Mouse (Mus musculus) CH12.LX (cell line): Measurements from ENCODE around the gene Camkmt. TPM values are rescaled to one million over a fixed set of nuclear protein-coding genes. Genes with fewer than 3 reads are reported as not detected.
A peak's percentile ranks its signal among the peaks of the same experiment; 100 is the strongest.

ENCODE experiments used
- DNase-seq: peaks from one replicate; pipeline ENCODE4 v3.0.0-alpha.2; 2013; ENCODE audit errors: extremely low read depth
- H3K27ac ChIP-seq: 2 replicates; pipeline ENCODE4 v1.5.1; 2012; ENCODE audit warnings: low read depth, mild to moderate bottlenecking, control low read depth, moderate library complexity; ENCODE audit not compliant: insufficient read depth
- H3K27me3 ChIP-seq: replicated peaks from 2 replicates; pipeline ENCODE3; 2012; ENCODE audit warnings: inconsistent platforms
- H3K36me3 ChIP-seq, 2 experiments: replicated peaks in 1 of 2; 2 replicates each; pipeline versions ENCODE3 to v1.6.1; 2012; ENCODE audit warnings: inconsistent platforms in 1 of 2, low read length in 1 of 2, mild to moderate bottlenecking in 1 of 2, mixed read lengths in 1 of 2, moderate library complexity in 1 of 2; ENCODE audit not compliant: control insufficient read depth in 1 of 2, insufficient read depth in 1 of 2
- H3K4me1 ChIP-seq, 2 experiments: 2 replicates each; pipeline ENCODE4 v1.6.1; 2012; ENCODE audit warnings: inconsistent platforms in 1 of 2, moderate library complexity in 1 of 2; ENCODE audit not compliant: insufficient read depth in 2 of 2, control insufficient read depth in 1 of 2
- H3K4me2 ChIP-seq: 2 replicates; pipeline ENCODE4 v1.6.1; 2012; ENCODE audit warnings: low read depth, mild to moderate bottlenecking, control low read depth; ENCODE audit not compliant: poor library complexity, insufficient read depth, severe bottlenecking
- H3K4me3 ChIP-seq, 3 experiments: fragments of 150-350 bp in 1 of 3; sonication (generic) in 1 of 3; replicated peaks in 1 of 3; 2 replicates each; pipeline versions ENCODE3 to v1.5.1; 2011 to 2012; ENCODE audit warnings: low read depth in 2 of 3, low read length in 2 of 3, mild to moderate bottlenecking in 2 of 3, moderate library complexity in 2 of 3, control low read depth in 1 of 3, improper control_type of control experiment in 1 of 3, inconsistent platforms in 1 of 3, mixed read lengths in 1 of 3; ENCODE audit not compliant: poor library complexity in 1 of 3
- H3K79me2 ChIP-seq: replicated peaks from 2 replicates; pipeline ENCODE4 v1.6.1; 2012; ENCODE audit warnings: mild to moderate bottlenecking, moderate library complexity; ENCODE audit not compliant: control insufficient read depth, poor library complexity, insufficient read depth, severe bottlenecking; ENCODE audit errors: extremely low read depth
- H3K9ac ChIP-seq: 2 replicates; pipeline ENCODE4 v1.6.1; 2012; ENCODE audit warnings: low read depth, mild to moderate bottlenecking, control low read depth, moderate library complexity; ENCODE audit not compliant: insufficient read depth
- H3K9me3 ChIP-seq: replicated peaks from 2 replicates; pipeline ENCODE3; 2012; ENCODE audit warnings: low read length, inconsistent platforms, mixed read lengths
- CHD1 ChIP-seq: IDR thresholded peaks from 2 replicates; pipeline ENCODE4 v1.6.1; 2012; ENCODE audit warnings: low read depth, low read length, improper control_type of control experiment, inconsistent platforms
- CHD2 ChIP-seq: IDR thresholded peaks from 2 replicates; pipeline ENCODE4 v1.6.1; 2011; ENCODE audit warnings: low read length, improper control_type of control experiment
- CTCF ChIP-seq, 2 experiments: IDR thresholded peaks in 1 of 2; conservative IDR thresholded peaks in 1 of 2; 2 replicates each; pipeline ENCODE4 v1.5.1; 2011 to 2012; ENCODE audit warnings: low read depth in 2 of 2, low read length in 2 of 2, improper control_type of control experiment in 1 of 2, inconsistent platforms in 1 of 2, mild to moderate bottlenecking in 1 of 2, moderate library complexity in 1 of 2
- E2F4 ChIP-seq: IDR thresholded peaks from 2 replicates; pipeline ENCODE4 v1.6.1; 2011; ENCODE audit warnings: low read depth, low read length, improper control_type of control experiment; ENCODE audit not compliant: insufficient replicate concordance
- ELF1 ChIP-seq: IDR thresholded peaks from 2 replicates; pipeline ENCODE4 v1.6.1; 2014; ENCODE audit warnings: low read depth, mild to moderate bottlenecking, inconsistent platforms, low read length, improper control_type of control experiment
- EP300 ChIP-seq: IDR thresholded peaks from 2 replicates; pipeline ENCODE4 v1.6.1; 2011; ENCODE audit warnings: low read length, improper control_type of control experiment
- ETS1 ChIP-seq: conservative IDR thresholded peaks from 2 replicates; pipeline ENCODE4 v1.6.1; 2012; ENCODE audit warnings: low read depth, mild to moderate bottlenecking, inconsistent platforms, low read length, improper control_type of control experiment, moderate library complexity
- HCFC1 ChIP-seq: IDR thresholded peaks from 2 replicates; pipeline ENCODE4 v1.6.1; 2012; ENCODE audit warnings: low read depth, mild to moderate bottlenecking, inconsistent platforms, low read length, improper control_type of control experiment
- JUN ChIP-seq: IDR thresholded peaks from 2 replicates; pipeline ENCODE4 v1.6.1; 2011; ENCODE audit warnings: low read depth, mild to moderate bottlenecking, low read length, improper control_type of control experiment, moderate library complexity; ENCODE audit not compliant: insufficient read depth
- KAT2A ChIP-seq: IDR thresholded peaks from 2 replicates; pipeline ENCODE4 v1.6.1; 2012; ENCODE audit warnings: low read length, improper control_type of control experiment, inconsistent platforms; ENCODE audit not compliant: insufficient replicate concordance
- MAZ ChIP-seq: IDR thresholded peaks from 2 replicates; pipeline ENCODE4 v1.6.1; 2012; ENCODE audit warnings: low read depth, mild to moderate bottlenecking, inconsistent platforms, low read length, improper control_type of control experiment, moderate library complexity
- MEF2A ChIP-seq: IDR thresholded peaks from 2 replicates; pipeline ENCODE4 v1.6.1; 2014; ENCODE audit warnings: low read depth, mild to moderate bottlenecking, inconsistent platforms, low read length, improper control_type of control experiment, borderline replicate concordance
- MXI1 ChIP-seq: IDR thresholded peaks from 2 replicates; pipeline ENCODE4 v1.6.1; 2011; ENCODE audit warnings: mild to moderate bottlenecking, low read depth, low read length, improper control_type of control experiment
- MYC ChIP-seq: IDR thresholded peaks from 2 replicates; pipeline ENCODE4 v1.6.1; 2011; ENCODE audit warnings: low read depth, mild to moderate bottlenecking, improper control_type of control experiment, low read length
- NELFE ChIP-seq: IDR thresholded peaks from 2 replicates; pipeline ENCODE4 v1.6.1; 2011; ENCODE audit warnings: low read depth, low read length, improper control_type of control experiment
- PAX5 ChIP-seq: IDR thresholded peaks from 2 replicates; pipeline ENCODE4 v1.6.1; 2012; ENCODE audit warnings: low read length, inconsistent platforms, mixed read lengths
- POLR2A ChIP-seq: IDR thresholded peaks from 2 replicates; pipeline ENCODE4 v1.6.1; 2011; ENCODE audit warnings: low read depth, mild to moderate bottlenecking, improper control_type of control experiment, low read length
- RAD21 ChIP-seq: IDR thresholded peaks from 2 replicates; pipeline ENCODE4 v1.6.1; 2011; ENCODE audit warnings: low read depth, mild to moderate bottlenecking, low read length, improper control_type of control experiment, moderate library complexity
- SMC3 ChIP-seq: IDR thresholded peaks from 2 replicates; pipeline ENCODE4 v1.6.1; 2011; ENCODE audit warnings: low read depth, low read length, improper control_type of control experiment
- TBP ChIP-seq: conservative IDR thresholded peaks from 2 replicates; pipeline ENCODE4 v1.6.1; 2011; ENCODE audit warnings: low read depth, low read length, improper control_type of control experiment
- ZKSCAN1 ChIP-seq: IDR thresholded peaks from 2 replicates; pipeline ENCODE4 v1.6.1; 2012; ENCODE audit warnings: low read depth, inconsistent platforms, low read length, improper control_type of control experiment, borderline replicate concordance
- ZMIZ1 ChIP-seq: IDR thresholded peaks from 2 replicates; pipeline ENCODE4 v1.6.1; 2012; ENCODE audit warnings: low read depth, mild to moderate bottlenecking, inconsistent platforms, low read length, improper control_type of control experiment
- dilution Hi-C: fragments of 300-500 bp; cut with MboI; formaldehyde crosslinking; loops from 2 replicates; pipeline ENCODE4 v1.14.3; 2020; ENCODE audit warnings: low sequenced_read_pairs; ENCODE audit not compliant: extremely low pct_unique_long_range_greater_than_20kb, extremely low pct_ligation_motif_present
- in situ Hi-C: fragments of 300-500 bp; cut with MboI; formaldehyde crosslinking; loops from 3 replicates; pipeline ENCODE4 v1.14.3; 2019; ENCODE audit warnings: low sequenced_read_pairs, low pct_ligation_motif_present, low pct_unique_long_range_greater_than_20kb, mixed read lengths
- polyA plus RNA-seq: library from polyadenylated mRNA; unstranded; fragments of >175 nt; gene quantifications from 2 replicates; pipeline ENCODE4 v1.2.1, GENCODE M21; 2012; ENCODE audit warnings: low read depth; ENCODE audit not compliant: insufficient read length
- total RNA-seq, 2 experiments: library from RNA; depleted of rRNA; stranded (reverse); fragments of 300-350 nt in 1 of 2; fragments of >200 nt in 1 of 2; gene quantifications; 2 replicates each; pipeline ENCODE4 v1.2.3; 2012 to 2014

Gene Camkmt
- total and polyA plus RNA-seq, 3 experiments: 1.5 to 4.4 (median 1.8) TPM

GRCm38 (mm10) chr17:85189227-85190127 is 99.1 kb downstream of the Camkmt start (continued):
- TF ChIP-seq NELFE: peak; percentile 52; the same call in 1 of the 2 replicates
- no peak for TF ChIP-seq CHD2
- no peak for TF ChIP-seq EP300
- TF ChIP-seq MXI1: no peak
- no peak for TF ChIP-seq ETS1
- no peak for TF ChIP-seq MAZ
- no peak for TF ChIP-seq ZKSCAN1
- 0 out of 2 replicates have a peak, but pooled peaks have one; percentile 36 for TF ChIP-seq MEF2A
- TF ChIP-seq POLR2A: no peak
- peak; percentile 73 to 99; a peak in 3 of 4 replicates for TF ChIP-seq CTCF (conservative IDR thresholded peaks at IDR 0.05 in 1 of 2, IDR thresholded peaks at IDR 0.05 in 1 of 2; ENCODE audit: low read depth in 2 of 2, low read length in 2 of 2)
- no peak for TF ChIP-seq TBP
- TF ChIP-seq PAX5: no peak
- no peak for TF ChIP-seq ZMIZ1
- no peak for TF ChIP-seq E2F4

GRCm38 (mm10) chr17:85190128-85190435 is 99.7 kb downstream of the Camkmt start:
- H3K79me2 ChIP-seq: no peaks in the 10 kb centered on the region
- H3K4me2 ChIP-seq: peak overlapping the region; percentile 56; the same call in 1 of the 2 replicates
- no peak overlapping the region for H3K27ac ChIP-seq
- H3K4me3 ChIP-seq: no peak overlapping the region
- in situ Hi-C loops: loop anchor here (10.0 kb wide), 1 partner anchor 355 kb away; no protein-coding TSS in a partner anchor
- DNase-seq: no peak
- H3K27me3 ChIP-seq: no peaks in the 10 kb centered on the region
- H3K36me3 ChIP-seq: no peaks in the 10 kb centered on the region
- H3K9me3 ChIP-seq: no peaks in the 10 kb centered on the region
- no peak overlapping the region for H3K9ac ChIP-seq
- TF ChIP-seq MXI1 (no peak), MAZ (no peak), CHD1 (no peak), HCFC1 (no peak), JUN (no peak), ETS1 (no peak), ELF1 (no peak), SMC3 (no peak), KAT2A (no peak), RAD21 (no peak), CTCF (conservative IDR thresholded peaks at IDR 0.05 in 1 of 2, IDR thresholded peaks at IDR 0.05 in 1 of 2; ENCODE audit: low read depth in 2 of 2, low read length in 2 of 2) (no peak), MYC (no peak), EP300 (no peak), ZKSCAN1 (no peak)
- peaks cover 3 to 20% of the 10 kb centered on the region in 2 experiments; a peak in 3 of 4 replicates for H3K4me1 ChIP-seq
- dilution Hi-C loops: no loop called here
